Mouse (Mus musculus) heart, postnatal 36 days (tissue): ENCODE data around the gene Rab5b. TPM values are rescaled to one million over a fixed set of nuclear protein-coding genes. Genes with fewer than 3 reads are reported as not detected.

Experiments
- DNase-seq, 2 experiments: peaks; one replicate each; pipeline ENCODE4 v3.0.0; 2021 to 2022
- intact Hi-C: fragments of 180-260 bp; cut with DNase I; formaldehyde crosslinking; loops from one replicate; pipeline ENCODE4 v1.15.1; 2025
- total RNA-seq, 2 experiments: library from RNA; stranded (reverse); gene quantifications; 2 replicates each; pipeline ENCODE4 v1.2.3; 2021

Rab5b gene
- total RNA-seq, 2 experiments from 2014 or later: 80.8 to 81.1 TPM

- intact Hi-C loops: no loop called here
Observed at GRCm38 (mm10) chr10:128700712-128701111, 4.6 kb upstream of the Rab5b start.

GRCm38 (mm10) chr10:128699611-128700010 lies 3.5 kb upstream of the Rab5b start:
- intact Hi-C loops: no loop called here
- no peak for DNase-seq

More at GRCm38 (mm10) chr10:128700712-128701111, 4.6 kb upstream of the Rab5b start:
- DNase-seq: no peak

GRCm38 (mm10) chr10:128699006-128699405 lies 2.9 kb upstream of the Rab5b start:
- no peak for DNase-seq
- intact Hi-C loops: no loop called here

GRCm38 (mm10) chr10:128697072-128697725 lies 1.1 kb upstream of the Rab5b start:
- DNase-seq: no peak
- intact Hi-C loops: no loop called here

- no peak for DNase-seq
- intact Hi-C loops: no loop called here
Observed at GRCm38 (mm10) chr10:128695411-128695991, 563 bp downstream of the Rab5b start.

- intact Hi-C loops: loop anchor here (1.0 to 5.0 kb wide), 3 partner anchors 48 to 122 kb away; partner anchors contain the start of genes Pa2g4 and Rps26
- no peak for DNase-seq
Observed at GRCm38 (mm10) chr10:128674469-128675008, 21.5 kb downstream of the Rab5b start.

- intact Hi-C loops: loop anchor here (1.0 to 5.0 kb wide), 3 partner anchors 48 to 122 kb away; partner anchors contain the start of genes Pa2g4 and Rps26
- peak; percentile 81 to 87 for DNase-seq
Observed at GRCm38 (mm10) chr10:128673763-128674468, 22.1 kb downstream of the Rab5b start, which contains the start of gene Suox. Suox (minus strand) TSS chr10:128674073.

GRCm38 (mm10) chr10:128671148-128671547 lies 24.9 kb downstream of the Rab5b start:
- intact Hi-C loops: loop anchor here (5.0 kb wide), 2 partner anchors 104 to 119 kb away; partner anchors contain the start of gene Pa2g4
- no peak for DNase-seq

- peak in 1 of 2 experiments; percentile 34 for DNase-seq
- intact Hi-C loops: no loop called here
Observed at GRCm38 (mm10) chr10:128668790-128669672, 27.0 kb downstream of the Rab5b start.

- intact Hi-C loops: no loop called here
- DNase-seq: no peak
Observed at GRCm38 (mm10) chr10:128665806-128666205, 30.3 kb downstream of the Rab5b start.

- no peak for DNase-seq
- intact Hi-C loops: no loop called here
Observed at GRCm38 (mm10) chr10:128665307-128665706, 30.8 kb downstream of the Rab5b start.

GRCm38 (mm10) chr10:128664808-128665207 lies 31.3 kb downstream of the Rab5b start:
- no peak for DNase-seq
- intact Hi-C loops: no loop called here

GRCm38 (mm10) chr10:128663441-128664220 lies 32.4 kb downstream of the Rab5b start:
- no peak for DNase-seq
- intact Hi-C loops: no loop called here

GRCm38 (mm10) chr10:128662465-128662864 lies 33.6 kb downstream of the Rab5b start:
- no peak for DNase-seq
- intact Hi-C loops: no loop called here

- DNase-seq: no peak
- intact Hi-C loops: no loop called here
Observed at GRCm38 (mm10) chr10:128659490-128659889, 36.6 kb downstream of the Rab5b start.

GRCm38 (mm10) chr10:128657844-128658243 lies 38.2 kb downstream of the Rab5b start:
- no peak for DNase-seq
- intact Hi-C loops: no loop called here

GRCm38 (mm10) chr10:128656731-128657130 lies 39.3 kb downstream of the Rab5b start:
- intact Hi-C loops: no loop called here
- no peak for DNase-seq

- DNase-seq: no peak
- intact Hi-C loops: no loop called here
Observed at GRCm38 (mm10) chr10:128655254-128655653, 40.8 kb downstream of the Rab5b start.

- no peak for DNase-seq
Observed at GRCm38 (mm10) chr10:128653866-128654265, 42.2 kb downstream of the Rab5b start.

More at GRCm38 (mm10) chr10:128653866-128654265, 42.2 kb downstream of the Rab5b start:
- intact Hi-C loops: no loop called here
